Mouse (Mus musculus): ENCODE data around the gene Inafm2. TPM values are rescaled to one million over a fixed set of nuclear protein-coding genes. Genes with fewer than 3 reads are reported as not detected.

Inafm2 gene
- polyA plus RNA-seq, 1 experiment, result 10.3 TPM

DNA sequence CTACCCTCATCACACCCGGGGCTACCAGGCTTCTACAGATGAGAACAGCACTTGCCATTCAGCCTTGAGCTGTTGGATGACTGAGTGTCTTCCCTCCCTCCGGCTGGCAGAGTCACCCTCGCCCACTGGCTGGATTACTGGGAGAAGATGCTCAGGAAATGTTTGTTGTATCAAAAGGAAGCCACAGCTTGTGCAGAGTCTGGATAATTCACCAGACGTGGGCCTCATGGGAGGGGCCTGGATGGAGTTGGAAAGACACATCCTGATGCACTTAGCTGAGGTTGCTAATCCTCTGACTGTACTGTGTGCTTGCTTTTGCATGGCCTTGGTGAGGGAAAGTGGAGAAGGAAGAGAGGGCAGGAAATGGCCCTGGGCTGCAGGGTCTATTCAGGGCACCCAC, 10.5 kb downstream of the Inafm2 start:
- TF ChIP-seq MYOG (IDR thresholded peaks at IDR 0.05; ENCODE audit: control insufficient read depth, extremely low read depth, insufficient read length) (no peak), MYOD1 (IDR thresholded peaks at IDR 0.05; ENCODE audit: control insufficient read depth, insufficient read length, low read depth) (no peak), FOSL1 (IDR thresholded peaks at IDR 0.05; ENCODE audit: insufficient read depth, low read length, poor library complexity, severe bottlenecking) (no peak), CTCF (IDR thresholded peaks at IDR 0.05; ENCODE audit: control insufficient read depth, insufficient read depth, insufficient read length) (no peak), USF1 (IDR thresholded peaks at IDR 0.05; ENCODE audit: low read depth) (no peak), CEBPB (IDR thresholded peaks at IDR 0.05; ENCODE audit: low read depth) (no peak)
- no peaks in the 10 kb centered on the region for H3K27me3 ChIP-seq (ENCODE audit: control insufficient read depth, insufficient read depth, insufficient read length)
- H3K79me2 ChIP-seq (ENCODE audit: control insufficient read depth, insufficient read depth), result peaks cover 28% of the 10 kb centered on the region
- H3K4me3 ChIP-seq (ENCODE audit: insufficient read depth, poor library complexity, severe bottlenecking), result no peak overlapping the region
- peaks cover 9% of the 10 kb centered on the region for H3K79me3 ChIP-seq (ENCODE audit: low read depth)
- peaks cover 51% of the 10 kb centered on the region for H3K36me3 ChIP-seq (ENCODE audit: control insufficient read depth, insufficient read depth)
- no peak overlapping the region for H3ac ChIP-seq (ENCODE audit: control insufficient read depth, insufficient read length, low read depth)

DNA sequence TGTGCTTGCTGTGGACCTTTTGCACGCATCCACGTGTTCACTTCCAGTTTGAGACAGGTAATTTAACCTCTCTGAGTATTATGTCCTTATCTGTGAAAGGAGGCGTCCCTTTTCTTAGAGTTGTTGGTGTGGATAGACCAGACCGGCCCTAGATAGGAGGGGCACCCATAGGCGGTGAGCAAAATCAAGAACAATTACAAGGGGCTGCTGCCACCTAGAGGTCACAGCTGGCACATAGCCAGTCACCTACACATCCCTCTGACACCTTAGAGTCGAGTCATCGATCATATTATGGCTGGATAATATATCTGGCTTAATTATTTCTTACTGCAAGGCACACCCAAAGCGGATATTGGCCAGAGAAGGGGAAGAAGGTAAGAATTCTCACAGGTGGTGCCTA, 14.3 kb downstream of the Inafm2 start:
- Histone ChIP-seq H3K4me3 (ENCODE audit: insufficient read depth, poor library complexity, severe bottlenecking) (peak overlapping the region; percentile 46), H3ac (ENCODE audit: control insufficient read depth, insufficient read length, low read depth) (no peak overlapping the region), H3K27me3 (ENCODE audit: control insufficient read depth, insufficient read depth, insufficient read length) (no peaks in the 10 kb centered on the region), H3K36me3 (ENCODE audit: control insufficient read depth, insufficient read depth) (peaks cover 51% of the 10 kb centered on the region), H3K79me3 (ENCODE audit: low read depth) (peaks cover 10% of the 10 kb centered on the region), H3K79me2 (ENCODE audit: control insufficient read depth, insufficient read depth) (peaks cover 43% of the 10 kb centered on the region)
- TF ChIP-seq CTCF (IDR thresholded peaks at IDR 0.05; ENCODE audit: control insufficient read depth, insufficient read depth, insufficient read length) (peak; percentile 47), CEBPB (IDR thresholded peaks at IDR 0.05; ENCODE audit: low read depth) (no peak)

DNA sequence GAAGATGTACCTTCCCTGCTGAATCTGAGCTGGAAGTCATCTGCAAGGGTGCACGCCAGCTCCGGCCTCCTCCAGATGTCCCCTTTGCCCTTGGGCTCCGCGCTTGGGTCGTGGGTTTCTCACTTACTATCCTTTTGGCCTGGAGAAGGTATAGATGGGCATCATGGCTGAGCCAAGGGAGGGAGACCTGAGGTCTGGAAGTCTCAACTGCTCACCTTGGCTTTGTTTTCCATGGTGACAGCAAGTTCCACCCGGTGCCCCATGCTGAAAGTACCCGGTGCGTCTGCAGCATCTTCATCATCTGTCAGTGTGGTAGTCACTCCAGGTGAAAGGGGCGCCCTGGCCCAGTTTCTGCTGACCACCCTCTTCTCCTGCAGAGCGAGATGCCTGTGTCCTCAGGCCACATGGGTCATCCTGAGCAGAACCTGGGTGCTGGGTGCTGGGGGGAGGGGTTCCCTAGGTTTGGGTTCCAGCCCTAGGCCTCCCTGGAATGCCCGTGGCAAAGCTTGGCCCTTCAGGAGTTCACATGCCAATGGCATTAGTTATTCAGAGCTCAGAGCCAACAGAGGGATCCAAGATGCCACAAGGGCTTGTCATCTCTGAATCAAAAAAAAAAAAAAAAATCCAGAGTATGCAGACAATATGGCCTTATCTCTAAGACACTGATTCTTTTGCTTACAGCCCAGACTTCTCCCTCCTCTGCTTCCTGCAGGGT, 14.9 kb downstream of the Inafm2 start:
- Histone ChIP-seq H3K79me2 (ENCODE audit: control insufficient read depth, insufficient read depth) (peaks cover 43% of the 10 kb centered on the region), H3ac (ENCODE audit: control insufficient read depth, insufficient read length, low read depth) (peak overlapping the region; percentile 88), H3K4me3 (ENCODE audit: insufficient read depth, poor library complexity, severe bottlenecking) (peak overlapping the region; percentile 46), H3K27me3 (ENCODE audit: control insufficient read depth, insufficient read depth, insufficient read length) (no peaks in the 10 kb centered on the region), H3K36me3 (ENCODE audit: control insufficient read depth, insufficient read depth) (peaks cover 50% of the 10 kb centered on the region), H3K79me3 (ENCODE audit: low read depth) (peaks cover 10% of the 10 kb centered on the region)
- TF ChIP-seq MAX (IDR thresholded peaks at IDR 0.05), result peak; percentile 64
- no peak for TF ChIP-seq MYOD1 (IDR thresholded peaks at IDR 0.05; ENCODE audit: control insufficient read depth, insufficient read length, low read depth)
- no peak for TF ChIP-seq CEBPB (IDR thresholded peaks at IDR 0.05; ENCODE audit: low read depth)
- no peak for TF ChIP-seq MYOG (IDR thresholded peaks at IDR 0.05; ENCODE audit: control insufficient read depth, extremely low read depth, insufficient read length)
- no peak for TF ChIP-seq USF1 (IDR thresholded peaks at IDR 0.05; ENCODE audit: low read depth)
- no peak for TF ChIP-seq CTCF (IDR thresholded peaks at IDR 0.05; ENCODE audit: control insufficient read depth, insufficient read depth, insufficient read length)
- TF ChIP-seq FOSL1 (IDR thresholded peaks at IDR 0.05; ENCODE audit: insufficient read depth, low read length, poor library complexity, severe bottlenecking), result peak; percentile 67

DNA sequence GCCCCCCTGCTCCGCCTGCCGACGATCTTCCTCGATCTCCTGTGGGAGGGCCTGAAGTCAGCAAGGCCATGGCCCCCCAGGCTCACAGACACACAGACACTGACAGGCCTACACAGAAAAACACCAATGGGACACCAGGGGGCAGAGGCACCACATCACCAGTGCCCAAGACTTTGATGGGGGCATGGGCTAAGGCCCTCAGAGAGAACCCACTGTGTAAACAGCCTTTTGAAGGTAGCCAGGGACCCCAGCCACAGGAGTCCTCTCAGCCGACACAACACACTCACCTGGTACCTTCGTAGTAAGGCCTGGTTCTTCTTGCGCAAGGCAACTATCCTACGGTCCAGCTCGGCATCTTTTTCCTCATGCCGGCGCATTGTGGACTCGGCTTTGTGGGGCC, 15.8 kb downstream of the Inafm2 start:
- H3K36me3 ChIP-seq (ENCODE audit: control insufficient read depth, insufficient read depth), result peaks cover 42% of the 10 kb centered on the region
- H3K4me3 ChIP-seq (ENCODE audit: insufficient read depth, poor library complexity, severe bottlenecking), result peak overlapping the region; percentile 46
- no peaks in the 10 kb centered on the region for H3K27me3 ChIP-seq (ENCODE audit: control insufficient read depth, insufficient read depth, insufficient read length)
- peaks cover 43% of the 10 kb centered on the region for H3K79me2 ChIP-seq (ENCODE audit: control insufficient read depth, insufficient read depth)
- H3K79me3 ChIP-seq (ENCODE audit: low read depth), result peaks cover 10% of the 10 kb centered on the region
- peak overlapping the region; percentile 88 for H3ac ChIP-seq (ENCODE audit: control insufficient read depth, insufficient read length, low read depth)
- TF ChIP-seq MYOG (IDR thresholded peaks at IDR 0.05; ENCODE audit: control insufficient read depth, extremely low read depth, insufficient read length), result no peak
- peak; percentile 55 for TF ChIP-seq CEBPB (IDR thresholded peaks at IDR 0.05; ENCODE audit: low read depth)
- no peak for TF ChIP-seq MYOD1 (IDR thresholded peaks at IDR 0.05; ENCODE audit: control insufficient read depth, insufficient read length, low read depth)
- peak; percentile 57 for TF ChIP-seq CTCF (IDR thresholded peaks at IDR 0.05; ENCODE audit: control insufficient read depth, insufficient read depth, insufficient read length)

DNA sequence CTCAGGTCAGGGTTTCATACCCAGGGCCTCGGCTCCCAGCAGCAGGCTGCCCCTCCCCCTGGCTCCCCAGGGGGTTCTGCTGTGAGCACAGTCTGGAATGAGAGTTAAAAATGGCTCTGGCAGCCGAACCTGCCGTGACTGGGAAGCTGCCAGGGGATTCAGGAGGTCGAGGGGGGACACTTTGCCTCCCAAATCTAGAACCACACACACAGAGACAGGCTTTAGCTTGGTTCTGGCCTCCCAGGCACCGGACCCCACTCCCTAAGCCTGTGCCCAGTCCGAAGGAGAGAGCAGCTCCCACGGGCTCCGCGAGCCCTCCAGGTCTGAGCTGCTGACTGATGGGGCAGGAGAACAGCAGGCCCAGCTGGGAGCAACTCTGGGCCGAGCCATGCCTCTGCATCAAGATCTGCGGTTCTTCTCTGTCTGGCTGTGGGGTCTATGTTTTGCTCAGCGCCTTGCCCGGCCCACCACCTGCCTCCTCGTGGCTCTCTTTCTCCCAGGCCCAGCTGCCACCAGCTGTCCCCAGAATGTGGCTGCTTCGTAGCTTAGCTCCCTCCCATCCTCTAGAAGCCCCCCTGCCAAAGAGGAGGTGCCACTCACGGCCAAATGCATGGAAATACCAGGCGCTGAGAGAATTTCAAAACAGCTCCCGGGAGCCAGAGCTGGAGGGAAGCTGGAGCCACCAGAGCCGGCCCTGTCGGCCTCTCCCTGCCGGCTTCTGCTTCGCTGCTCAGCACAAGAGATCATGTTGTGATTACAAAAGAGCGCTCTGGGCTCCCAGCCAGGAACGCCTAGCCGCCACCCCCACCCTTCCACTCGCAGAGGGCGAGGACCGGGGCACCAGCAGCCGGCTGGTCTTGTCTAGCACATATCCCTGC, 16.6 kb downstream of the Inafm2 start, which contains the start of gene Ccdc9b:
Gene Ccdc9b, minus strand, starts transcription at position 756 of the 878 bp plus-strand sequence.
- Histone ChIP-seq H3K79me3 (ENCODE audit: low read depth) (peaks cover 10% of the 10 kb centered on the region), H3K79me2 (ENCODE audit: control insufficient read depth, insufficient read depth) (peaks cover 43% of the 10 kb centered on the region), H3K36me3 (ENCODE audit: control insufficient read depth, insufficient read depth) (peaks cover 34% of the 10 kb centered on the region), H3ac (ENCODE audit: control insufficient read depth, insufficient read length, low read depth) (peak within 1 kb of the TSS; percentile 88), H3K4me3 (ENCODE audit: insufficient read depth, poor library complexity, severe bottlenecking) (peak within 1 kb of the TSS; percentile 46), H3K27me3 (ENCODE audit: control insufficient read depth, insufficient read depth, insufficient read length) (no peaks in the 10 kb centered on the region)
- TF ChIP-seq MYOD1 (IDR thresholded peaks at IDR 0.05; ENCODE audit: control insufficient read depth, insufficient read length, low read depth) (no peak), USF1 (IDR thresholded peaks at IDR 0.05; ENCODE audit: low read depth) (no peak), CEBPB (IDR thresholded peaks at IDR 0.05; ENCODE audit: low read depth) (peak; percentile 39), MAX (IDR thresholded peaks at IDR 0.05) (peak; percentile 51), CTCF (IDR thresholded peaks at IDR 0.05; ENCODE audit: control insufficient read depth, insufficient read depth, insufficient read length) (no peak), MYOG (IDR thresholded peaks at IDR 0.05; ENCODE audit: control insufficient read depth, extremely low read depth, insufficient read length) (no peak), FOSL1 (IDR thresholded peaks at IDR 0.05; ENCODE audit: insufficient read depth, low read length, poor library complexity, severe bottlenecking) (no peak)
